Mouse (Mus musculus): ENCODE data around the gene Gm48551. TPM values are rescaled to one million over a fixed set of nuclear protein-coding genes. Genes with fewer than 3 reads are reported as not detected.

Gm48551 gene
- polyA plus RNA-seq, 1 experiment from 2014 or later = 6.6 TPM

GRCm38 (mm10) chr10:81377793-81378552, 6.3 kb upstream of the Gm48551 start, which contains the start of gene Fzr1:
TSS of gene Fzr1 (minus strand) at chr10:81378516.
- Histone ChIP-seq H3K4me2 (peak within 1 kb of the TSS; percentile 76), H3K36me3 (peaks cover 13% of the 10 kb centered on the region), H3K9ac (peak within 1 kb of the TSS; percentile 79), H3K27me3 (no peaks in the 10 kb centered on the region), H3K4me1 (replicated peaks) (peaks cover 28% of the 10 kb centered on the region), H3K27ac (replicated peaks) (peak within 1 kb of the TSS; percentile 85), H3K9me3 (no peaks in the 10 kb centered on the region), H3K4me3 (peak within 1 kb of the TSS; percentile 70)
- under 1% methylated on average over 56 of the region's 59 CpGs for WGBS
- ATAC-seq (ENCODE audit: low FRiP score, low read depth) = peak; percentile 21; the same call in 1 of the 2 replicates

GRCm38 (mm10) chr10:81378553-81379182, 5.6 kb upstream of the Gm48551 start:
- Histone ChIP-seq H3K9ac (peak overlapping the region; percentile 37), H3K27me3 (no peaks in the 10 kb centered on the region), H3K4me2 (peak overlapping the region; percentile 58), H3K27ac (replicated peaks) (peak overlapping the region; percentile 85), H3K9me3 (no peaks in the 10 kb centered on the region), H3K36me3 (peaks cover 8% of the 10 kb centered on the region; the same call in 1 of the 2 replicates), H3K4me1 (replicated peaks) (peaks cover 26% of the 10 kb centered on the region), H3K4me3 (peak overlapping the region; percentile 70)
- ATAC-seq (ENCODE audit: low FRiP score, low read depth) = peak; percentile 97
- WGBS = under 1% methylated on average over 42 of the region's 46 CpGs

- H3K9me3 ChIP-seq = no peaks in the 10 kb centered on the region
- 0 out of 2 replicates have a peak, but pooled peaks cover 3% of the 10 kb centered on the region for H3K36me3 ChIP-seq
- WGBS = 61% methylated on average over 3 of the region's 3 CpGs
- peak overlapping the region; percentile 71 for H3K27ac ChIP-seq (replicated peaks)
- H3K9ac ChIP-seq = peak overlapping the region; percentile 37
- no peak for ATAC-seq (ENCODE audit: low FRiP score, low read depth)
- H3K4me2 ChIP-seq = peak overlapping the region; percentile 58
- H3K4me3 ChIP-seq = peak overlapping the region; percentile 70
- H3K27me3 ChIP-seq = no peaks in the 10 kb centered on the region
- H3K4me1 ChIP-seq (replicated peaks) = peaks cover 26% of the 10 kb centered on the region
These were observed 5.1 kb upstream of the Gm48551 start for GRCm38 (mm10) chr10:81379183-81379553.

- H3K4me1 ChIP-seq (replicated peaks) = peaks cover 29% of the 10 kb centered on the region
- no peak for ATAC-seq (ENCODE audit: low FRiP score, low read depth)
- WGBS = 94% methylated on average over 6 of the region's 6 CpGs
- H3K27ac ChIP-seq (replicated peaks) = no peak overlapping the region
- H3K27me3 ChIP-seq = no peaks in the 10 kb centered on the region
- no peak overlapping the region for H3K4me2 ChIP-seq
- no peak overlapping the region for H3K4me3 ChIP-seq
- no peaks in the 10 kb centered on the region for H3K9me3 ChIP-seq
- H3K9ac ChIP-seq = no peak overlapping the region
- H3K36me3 ChIP-seq = no peaks in the 10 kb centered on the region
These were observed 4.4 kb upstream of the Gm48551 start for GRCm38 (mm10) chr10:81379809-81380378.

- Histone ChIP-seq H3K27ac (replicated peaks) (no peak overlapping the region), H3K9me3 (no peaks in the 10 kb centered on the region), H3K4me1 (replicated peaks) (peaks cover 29% of the 10 kb centered on the region), H3K36me3 (peaks cover 13% of the 10 kb centered on the region), H3K9ac (no peak overlapping the region), H3K4me3 (no peak overlapping the region), H3K27me3 (no peaks in the 10 kb centered on the region), H3K4me2 (no peak overlapping the region)
- WGBS = 91% methylated on average over 5 of the region's 5 CpGs
- no peak for ATAC-seq (ENCODE audit: low FRiP score, low read depth)
These were observed 2.2 kb upstream of the Gm48551 start for GRCm38 (mm10) chr10:81382039-81382438.

GRCm38 (mm10) chr10:81384605-81384982, 328 bp downstream of the Gm48551 start:
- WGBS = under 1% methylated on average over 19 of the region's 19 CpGs
- H3K27ac ChIP-seq (replicated peaks) = peak overlapping the region; percentile 86
- peaks cover 20% of the 10 kb centered on the region for H3K4me1 ChIP-seq (replicated peaks)
- peak overlapping the region; percentile 84 for H3K4me3 ChIP-seq
- H3K9me3 ChIP-seq = no peaks in the 10 kb centered on the region
- H3K4me2 ChIP-seq = peak overlapping the region; percentile 87
- H3K9ac ChIP-seq = peak overlapping the region; percentile 66
- ATAC-seq (ENCODE audit: low FRiP score, low read depth) = peak; percentile 28
- peaks cover 30% of the 10 kb centered on the region for H3K36me3 ChIP-seq
- no peaks in the 10 kb centered on the region for H3K27me3 ChIP-seq

GRCm38 (mm10) chr10:81385603-81386306, 1.5 kb downstream of the Gm48551 start:
- Histone ChIP-seq H3K27me3 (no peaks in the 10 kb centered on the region), H3K9ac (0 out of 2 replicates have a peak overlapping the region, but pooled peaks have one; percentile 66), H3K9me3 (no peaks in the 10 kb centered on the region), H3K4me2 (peak overlapping the region; percentile 87), H3K4me1 (replicated peaks) (peaks cover 29% of the 10 kb centered on the region), H3K4me3 (peak overlapping the region; percentile 84), H3K36me3 (peaks cover 30% of the 10 kb centered on the region), H3K27ac (replicated peaks) (no peak overlapping the region)
- no peak for ATAC-seq (ENCODE audit: low FRiP score, low read depth)
- WGBS = 80% methylated on average over 22 of the region's 22 CpGs

- 95% methylated on average over 20 of the region's 20 CpGs for WGBS
- no peak for ATAC-seq (ENCODE audit: low FRiP score, low read depth)
- H3K27me3 ChIP-seq = no peaks in the 10 kb centered on the region
These were observed 3.5 kb downstream of the Gm48551 start for GRCm38 (mm10) chr10:81387716-81388115.

GRCm38 (mm10) chr10:81388505-81389055, 4.3 kb downstream of the Gm48551 start, which contains the start of gene Gm48552:
TSS of gene Gm48552 (plus strand) at chr10:81389005.
- Histone ChIP-seq H3K4me3 (no peak within 1 kb of the TSS), H3K36me3 (peaks cover 30% of the 10 kb centered on the region), H3K9ac (no peak within 1 kb of the TSS), H3K27me3 (no peaks in the 10 kb centered on the region), H3K9me3 (no peaks in the 10 kb centered on the region), H3K4me2 (no peak within 1 kb of the TSS), H3K4me1 (replicated peaks) (peaks cover 36% of the 10 kb centered on the region), H3K27ac (replicated peaks) (peak within 1 kb of the TSS; percentile 37; the same call in 1 of the 2 replicates)
- no peak for ATAC-seq (ENCODE audit: low FRiP score, low read depth)
- 82% methylated on average over 5 of the region's 5 CpGs for WGBS

More at GRCm38 (mm10) chr10:81387716-81388115, 3.5 kb downstream of the Gm48551 start:
- Histone ChIP-seq H3K9me3 (no peaks in the 10 kb centered on the region), H3K4me3 (no peak overlapping the region), H3K9ac (no peak overlapping the region), H3K4me2 (no peak overlapping the region), H3K4me1 (replicated peaks) (peaks cover 29% of the 10 kb centered on the region), H3K27ac (replicated peaks) (no peak overlapping the region), H3K36me3 (peaks cover 30% of the 10 kb centered on the region)

- H3K4me1 ChIP-seq (replicated peaks) = peaks cover 39% of the 10 kb centered on the region
- peak overlapping the region; percentile 37; the same call in 1 of the 2 replicates for H3K27ac ChIP-seq (replicated peaks)
- 38% methylated on average over 3 of the region's 3 CpGs for WGBS
- no peaks in the 10 kb centered on the region for H3K27me3 ChIP-seq
- H3K4me3 ChIP-seq = no peak overlapping the region
- no peaks in the 10 kb centered on the region for H3K9me3 ChIP-seq
- no peak for ATAC-seq (ENCODE audit: low FRiP score, low read depth)
- no peak overlapping the region for H3K9ac ChIP-seq
- H3K36me3 ChIP-seq = peaks cover 30% of the 10 kb centered on the region
- no peak overlapping the region for H3K4me2 ChIP-seq
These were observed 5.1 kb downstream of the Gm48551 start for GRCm38 (mm10) chr10:81389373-81389772.
